Mouse (Mus musculus): ENCODE results near the gene Pitpnm1. TPM values are rescaled to one million over a fixed set of nuclear protein-coding genes. Genes with fewer than 3 reads are reported as not detected.

Pitpnm1 gene
- total and polyA plus RNA-seq, 3 experiments, result 25.3 to 51.2 TPM; not detected in 1

DNA sequence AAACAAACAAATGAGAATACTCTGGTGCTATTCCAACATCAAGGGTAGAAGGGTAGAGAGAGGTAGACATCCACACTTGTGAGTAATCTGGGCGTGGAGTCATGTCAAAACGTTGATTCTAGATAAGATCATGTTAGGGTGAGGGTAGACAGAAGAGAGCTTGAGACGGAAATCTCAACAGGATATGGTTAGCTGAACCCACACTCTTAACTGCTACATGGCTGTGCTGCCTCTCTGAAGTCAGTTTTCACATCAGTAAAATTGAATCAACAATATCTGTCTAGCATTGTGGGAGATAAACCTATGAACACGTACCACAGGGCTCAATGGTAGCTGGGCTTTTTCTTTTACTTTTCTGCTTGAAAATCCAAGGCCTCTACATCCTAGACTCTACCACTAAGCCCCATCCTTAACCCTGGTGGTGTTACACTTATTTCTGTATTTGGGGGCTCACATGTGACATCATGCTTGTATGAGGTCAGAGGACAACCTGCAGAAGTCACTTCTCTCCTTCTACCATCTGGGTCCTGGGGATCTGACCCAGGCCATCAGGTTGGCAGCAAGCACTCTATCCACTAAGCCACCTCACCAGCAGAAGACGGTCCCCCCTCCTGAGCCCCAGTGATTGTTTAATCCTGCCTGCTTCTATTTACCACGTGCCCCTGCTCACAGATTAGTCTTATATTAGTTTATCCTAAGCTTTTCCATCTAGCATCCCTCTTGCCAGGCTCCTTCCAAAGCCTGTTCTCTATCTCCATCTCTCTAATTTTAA is 20.1 kb downstream of the Pitpnm1 start:
- H3K4me3 ChIP-seq (ENCODE audit: control insufficient read depth in 1 of 2, insufficient read depth in 1 of 2, low read depth in 2 of 2, low read length in 2 of 2), result no peak overlapping the region
- 0 out of 2 replicates have a peak, but pooled peaks have one; percentile 16 for TF ChIP-seq GATA1 (IDR thresholded peaks at IDR 0.05; ENCODE audit: low read depth, low read length)
- 0 out of 2 replicates have a peak, but pooled peaks have one; percentile 15 for TF ChIP-seq RCOR1 (IDR thresholded peaks at IDR 0.05; ENCODE audit: low read depth, low read length)
- TF ChIP-seq CHD2 (IDR thresholded peaks at IDR 0.05; ENCODE audit: low read length), result no peak
- no peak for TF ChIP-seq MYC (IDR thresholded peaks at IDR 0.05; ENCODE audit: low read depth, low read length)
- TF ChIP-seq GABPA (IDR thresholded peaks at IDR 0.05; ENCODE audit: low read depth, low read length), result no peak
- no peak for DNase-seq (ENCODE audit: low read depth, low spot score)
- H3K9me3 ChIP-seq (replicated peaks; ENCODE audit: insufficient read depth, low read length), result no peaks in the 10 kb centered on the region
- H3K27ac ChIP-seq (ENCODE audit: control insufficient read depth, low read depth, low read length), result no peak overlapping the region
- H3K4me1 ChIP-seq (ENCODE audit: control insufficient read depth in 1 of 2, insufficient read depth in 2 of 2, low read length in 2 of 2), result peaks cover 25% of the 10 kb centered on the region in 2 experiments
- no peaks in the 10 kb centered on the region for H3K27me3 ChIP-seq (ENCODE audit: control insufficient read depth in 1 of 2, insufficient read depth in 2 of 2, low read length in 2 of 2)
- peaks cover under 1 to 34% of the 10 kb centered on the region in 2 experiments; a peak in 2 of 4 replicates for H3K36me3 ChIP-seq (ENCODE audit: control insufficient read depth in 1 of 2, insufficient read depth in 2 of 2, low read length in 2 of 2)
- H3K79me2 ChIP-seq (ENCODE audit: control insufficient read depth, insufficient read depth, low read length, poor library complexity), result peaks cover 2% of the 10 kb centered on the region; the same call in 1 of the 2 replicates
- H3K9ac ChIP-seq (ENCODE audit: control insufficient read depth, low read depth, low read length, poor library complexity, severe bottlenecking), result no peak overlapping the region

DNA sequence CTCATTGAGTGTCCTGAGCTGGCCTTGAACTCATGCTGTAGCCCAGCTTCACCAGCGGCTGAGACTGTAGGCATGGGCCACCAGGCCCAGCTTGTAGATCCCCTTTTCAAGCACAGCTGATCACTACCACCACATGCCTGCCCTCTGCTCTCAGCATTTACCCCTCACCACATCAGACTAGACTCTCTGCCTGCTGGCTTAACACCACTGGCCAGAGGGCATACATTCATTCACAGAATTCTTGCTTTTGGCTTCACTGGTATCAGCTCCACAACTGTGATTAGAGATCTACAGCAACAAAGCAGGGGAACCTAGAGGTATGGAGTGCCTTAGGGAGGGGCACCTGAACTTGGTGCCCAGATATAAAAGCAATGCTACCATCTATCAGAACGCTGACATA is 20.7 kb downstream of the Pitpnm1 start:
- Histone ChIP-seq H3K9me3 (replicated peaks; ENCODE audit: insufficient read depth, low read length) (no peaks in the 10 kb centered on the region), H3K36me3 (ENCODE audit: control insufficient read depth in 1 of 2, insufficient read depth in 2 of 2, low read length in 2 of 2) (peaks cover 0 to 38% of the 10 kb centered on the region in 2 experiments; a peak in 2 of 4 replicates), H3K4me3 (ENCODE audit: control insufficient read depth in 1 of 2, insufficient read depth in 1 of 2, low read depth in 2 of 2, low read length in 2 of 2) (no peak overlapping the region), H3K79me2 (ENCODE audit: control insufficient read depth, insufficient read depth, low read length, poor library complexity) (peaks cover 2% of the 10 kb centered on the region; the same call in 1 of the 2 replicates), H3K27ac (ENCODE audit: control insufficient read depth, low read depth, low read length) (no peak overlapping the region), H3K27me3 (ENCODE audit: control insufficient read depth in 1 of 2, insufficient read depth in 2 of 2, low read length in 2 of 2) (no peaks in the 10 kb centered on the region), H3K9ac (ENCODE audit: control insufficient read depth, low read depth, low read length, poor library complexity, severe bottlenecking) (no peak overlapping the region), H3K4me1 (ENCODE audit: control insufficient read depth in 1 of 2, insufficient read depth in 2 of 2, low read length in 2 of 2) (peaks cover 25 to 27% of the 10 kb centered on the region in 2 experiments)
- TF ChIP-seq RCOR1 (IDR thresholded peaks at IDR 0.05; ENCODE audit: low read depth, low read length) (no peak), MYC (IDR thresholded peaks at IDR 0.05; ENCODE audit: low read depth, low read length) (no peak), ELF1 (IDR thresholded peaks at IDR 0.05; ENCODE audit: low read depth, low read length) (no peak), GATA1 (IDR thresholded peaks at IDR 0.05; ENCODE audit: low read depth, low read length) (no peak), KAT2A (conservative IDR thresholded peaks at IDR 0.05; ENCODE audit: low read depth, low read length) (no peak), UBTF (IDR thresholded peaks at IDR 0.05; ENCODE audit: borderline replicate concordance, insufficient read depth, low read depth, low read length) (no peak), CTCF (IDR thresholded peaks at IDR 0.05 in 2 of 3, conservative IDR thresholded peaks at IDR 0.05 in 1 of 3; ENCODE audit: control insufficient read depth in 1 of 3, insufficient read depth in 1 of 3, low read depth in 2 of 3, low read length in 3 of 3, poor library complexity in 1 of 3, severe bottlenecking in 1 of 3) (no peak), NRF1 (IDR thresholded peaks at IDR 0.05; ENCODE audit: insufficient read depth, low read depth, low read length, poor library complexity, severe bottlenecking) (no peak), SIN3A (IDR thresholded peaks at IDR 0.05; ENCODE audit: low read length) (no peak; the same call in 1 of the 2 replicates), ZNF384 (IDR thresholded peaks at IDR 0.05; ENCODE audit: low read depth, low read length) (no peak), MXI1 (IDR thresholded peaks at IDR 0.05; ENCODE audit: low read depth, low read length) (no peak), MAFK (IDR thresholded peaks at IDR 0.05; ENCODE audit: borderline replicate concordance, low read depth, low read length) (no peak), ETS1 (IDR thresholded peaks at IDR 0.05; ENCODE audit: low read depth, low read length) (no peak), BHLHE40 (IDR thresholded peaks at IDR 0.05; ENCODE audit: borderline replicate concordance, low read depth, low read length) (no peak), ZC3H11A (IDR thresholded peaks at IDR 0.05; ENCODE audit: low read depth, low read length) (no peak), USF2 (IDR thresholded peaks at IDR 0.05; ENCODE audit: borderline replicate concordance in 1 of 2, insufficient read depth in 1 of 2, low read depth in 1 of 2, low read length in 2 of 2) (no peak), EP300 (IDR thresholded peaks at IDR 0.05; ENCODE audit: low read depth in 1 of 2, low read length in 2 of 2) (no peak), POLR2A (IDR thresholded peaks at IDR 0.05; ENCODE audit: control insufficient read depth in 1 of 2, insufficient read depth in 1 of 2, low read depth in 1 of 2, low read length in 2 of 2, poor library complexity in 1 of 2) (no peak), RAD21 (IDR thresholded peaks at IDR 0.05; ENCODE audit: low read depth, low read length) (no peak)
- DNase-seq (ENCODE audit: low read depth, low spot score), result no peak
